Mouse (Mus musculus): ENCODE data around the gene Pkp1. TPM values are rescaled to one million over a fixed set of nuclear protein-coding genes. Genes with fewer than 3 reads are reported as not detected.

The Pkp1 gene
- polyA plus RNA-seq, 2 experiments: 31.2 to 41.5 TPM

GRCm38 (mm10) chr1:135895367-135895766 is 23.6 kb downstream of the Pkp1 start:
- H3K36me3 ChIP-seq (ENCODE audit: control insufficient read depth, insufficient read depth, low read length): no peaks in the 10 kb centered on the region
- no peak for ATAC-seq (ENCODE audit: low FRiP score, low read depth)
- no peaks in the 10 kb centered on the region for H3K27me3 ChIP-seq (ENCODE audit: control insufficient read depth, insufficient read depth, low read length)
- no peak overlapping the region for H3K27ac ChIP-seq (replicated peaks; ENCODE audit: low read depth, low read length)
- 81% methylated on average over 4 of the region's 4 CpGs for WGBS
- H3K9me3 ChIP-seq (ENCODE audit: control insufficient read depth, low read length): no peaks in the 10 kb centered on the region
- no peak overlapping the region for H3K4me2 ChIP-seq (replicated peaks; ENCODE audit: low read depth, low read length, severe bottlenecking)
- H3K9ac ChIP-seq (ENCODE audit: low read depth, low read length, severe bottlenecking): no peak overlapping the region
- H3K4me3 ChIP-seq (replicated peaks; ENCODE audit: low read length): no peak overlapping the region
- no peaks in the 10 kb centered on the region for H3K4me1 ChIP-seq (ENCODE audit: control insufficient read depth, insufficient read depth, low read length)
- TF ChIP-seq POLR2A (IDR thresholded peaks at IDR 0.05; ENCODE audit: borderline replicate concordance, extremely low read depth, insufficient read depth, insufficient read length): no peak
- no peak for DNase-seq (ENCODE audit: low spot score)

GRCm38 (mm10) chr1:135893377-135893776 is 25.6 kb downstream of the Pkp1 start:
- no peak overlapping the region for H3K4me2 ChIP-seq (replicated peaks; ENCODE audit: low read depth, low read length, severe bottlenecking)
- no peaks in the 10 kb centered on the region for H3K36me3 ChIP-seq (ENCODE audit: control insufficient read depth, insufficient read depth, low read length)
- no peaks in the 10 kb centered on the region for H3K9me3 ChIP-seq (ENCODE audit: control insufficient read depth, low read length)
- DNase-seq (ENCODE audit: low spot score) (no peak), ATAC-seq (ENCODE audit: low FRiP score, low read depth) (no peak)
- TF ChIP-seq POLR2A (IDR thresholded peaks at IDR 0.05; ENCODE audit: borderline replicate concordance, extremely low read depth, insufficient read depth, insufficient read length): no peak
- no peak overlapping the region for H3K9ac ChIP-seq (ENCODE audit: low read depth, low read length, severe bottlenecking)
- H3K4me1 ChIP-seq (ENCODE audit: control insufficient read depth, insufficient read depth, low read length): no peaks in the 10 kb centered on the region
- no peak overlapping the region for H3K27ac ChIP-seq (replicated peaks; ENCODE audit: low read depth, low read length)
- 90% methylated on average over 3 of the region's 3 CpGs for WGBS
- H3K4me3 ChIP-seq (replicated peaks; ENCODE audit: low read length): no peak overlapping the region
- no peaks in the 10 kb centered on the region for H3K27me3 ChIP-seq (ENCODE audit: control insufficient read depth, insufficient read depth, low read length)

GRCm38 (mm10) chr1:135892764-135893163 is 26.2 kb downstream of the Pkp1 start:
- H3K27me3 ChIP-seq (ENCODE audit: control insufficient read depth, insufficient read depth, low read length): no peaks in the 10 kb centered on the region
- no peak for ATAC-seq (ENCODE audit: low FRiP score, low read depth)
- H3K4me1 ChIP-seq (ENCODE audit: control insufficient read depth, insufficient read depth, low read length): no peaks in the 10 kb centered on the region
- H3K9ac ChIP-seq (ENCODE audit: low read depth, low read length, severe bottlenecking): no peak overlapping the region
- no peak overlapping the region for H3K4me2 ChIP-seq (replicated peaks; ENCODE audit: low read depth, low read length, severe bottlenecking)
- H3K36me3 ChIP-seq (ENCODE audit: control insufficient read depth, insufficient read depth, low read length): no peaks in the 10 kb centered on the region
- TF ChIP-seq POLR2A (IDR thresholded peaks at IDR 0.05; ENCODE audit: borderline replicate concordance, extremely low read depth, insufficient read depth, insufficient read length): no peak
- 80% methylated on average over 6 of the region's 6 CpGs for WGBS
- no peak overlapping the region for H3K4me3 ChIP-seq (replicated peaks; ENCODE audit: low read length)
- no peak overlapping the region for H3K27ac ChIP-seq (replicated peaks; ENCODE audit: low read depth, low read length)
- no peaks in the 10 kb centered on the region for H3K9me3 ChIP-seq (ENCODE audit: control insufficient read depth, low read length)
- DNase-seq (ENCODE audit: low spot score): no peak

GRCm38 (mm10) chr1:135892233-135892632 is 26.8 kb downstream of the Pkp1 start:
- TF ChIP-seq POLR2A (IDR thresholded peaks at IDR 0.05; ENCODE audit: borderline replicate concordance, extremely low read depth, insufficient read depth, insufficient read length): no peak
- Histone ChIP-seq H3K9ac (ENCODE audit: low read depth, low read length, severe bottlenecking) (no peak overlapping the region), H3K36me3 (ENCODE audit: control insufficient read depth, insufficient read depth, low read length) (no peaks in the 10 kb centered on the region), H3K4me2 (replicated peaks; ENCODE audit: low read depth, low read length, severe bottlenecking) (no peak overlapping the region), H3K4me1 (ENCODE audit: control insufficient read depth, insufficient read depth, low read length) (no peaks in the 10 kb centered on the region), H3K9me3 (ENCODE audit: control insufficient read depth, low read length) (no peaks in the 10 kb centered on the region), H3K27ac (replicated peaks; ENCODE audit: low read depth, low read length) (no peak overlapping the region), H3K27me3 (ENCODE audit: control insufficient read depth, insufficient read depth, low read length) (no peaks in the 10 kb centered on the region), H3K4me3 (replicated peaks; ENCODE audit: low read length) (no peak overlapping the region)
- ATAC-seq (ENCODE audit: low FRiP score, low read depth) (no peak), DNase-seq (ENCODE audit: low spot score) (no peak)
- 59% methylated on average over 6 of the region's 6 CpGs for WGBS

GRCm38 (mm10) chr1:135891424-135892216 is 27.4 kb downstream of the Pkp1 start:
- H3K9me3 ChIP-seq (ENCODE audit: control insufficient read depth, low read length): no peaks in the 10 kb centered on the region
- no peak overlapping the region for H3K27ac ChIP-seq (replicated peaks; ENCODE audit: low read depth, low read length)
- no peak for DNase-seq (ENCODE audit: low spot score)
- TF ChIP-seq POLR2A (IDR thresholded peaks at IDR 0.05; ENCODE audit: borderline replicate concordance, extremely low read depth, insufficient read depth, insufficient read length): no peak
- no peak overlapping the region for H3K4me3 ChIP-seq (replicated peaks; ENCODE audit: low read length)
- no peaks in the 10 kb centered on the region for H3K36me3 ChIP-seq (ENCODE audit: control insufficient read depth, insufficient read depth, low read length)
- 58% methylated on average over 11 of the region's 11 CpGs for WGBS
- H3K9ac ChIP-seq (ENCODE audit: low read depth, low read length, severe bottlenecking): no peak overlapping the region
- no peaks in the 10 kb centered on the region for H3K4me1 ChIP-seq (ENCODE audit: control insufficient read depth, insufficient read depth, low read length)
- no peak for ATAC-seq (ENCODE audit: low FRiP score, low read depth)
- no peak overlapping the region for H3K4me2 ChIP-seq (replicated peaks; ENCODE audit: low read depth, low read length, severe bottlenecking)
- H3K27me3 ChIP-seq (ENCODE audit: control insufficient read depth, insufficient read depth, low read length): no peaks in the 10 kb centered on the region
